Mouse (Mus musculus) liver, adult 2 months (tissue): ENCODE data around the gene Taok2. TPM values are rescaled to one million over a fixed set of nuclear protein-coding genes. Genes with fewer than 3 reads are reported as not detected.

ENCODE experiments used
- DNase-seq: peaks from one replicate; pipeline ENCODE4 v3.0.0-alpha.2; 2011; ENCODE audit warnings: low read depth, low spot score; ENCODE audit errors: extremely low read depth
- H3K27ac ChIP-seq: fragments of 200-500 bp; replicated peaks from 2 replicates; pipeline ENCODE4 v1.5.1; 2012; ENCODE audit warnings: low read depth, mild to moderate bottlenecking, control low read depth, inconsistent platforms, low read length; ENCODE audit not compliant: insufficient read depth
- H3K27me3 ChIP-seq: fragments of 200-500 bp; 2 replicates; pipeline ENCODE4 v1.6.1; 2012; ENCODE audit warnings: mild to moderate bottlenecking, moderate library complexity, low read length, inconsistent platforms; ENCODE audit not compliant: control insufficient read depth, insufficient read depth
- H3K36me3 ChIP-seq: fragments of 200-500 bp; 2 replicates; pipeline ENCODE4 v1.6.1; 2012; ENCODE audit warnings: low read length, inconsistent platforms; ENCODE audit not compliant: control insufficient read depth, insufficient read depth
- H3K4me1 ChIP-seq: fragments of 200-500 bp; 2 replicates; pipeline ENCODE4 v1.6.1; 2011; ENCODE audit warnings: low read length; ENCODE audit not compliant: control insufficient read depth, insufficient read depth
- H3K4me3 ChIP-seq: fragments of 200-500 bp; 2 replicates; pipeline ENCODE4 v1.5.1; 2011; ENCODE audit warnings: low read depth, mild to moderate bottlenecking, control low read depth, low read length, moderate library complexity; ENCODE audit not compliant: insufficient read depth
- H3K79me2 ChIP-seq: fragments of 200-500 bp; 2 replicates; pipeline ENCODE4 v1.6.1; 2012; ENCODE audit warnings: inconsistent platforms, mild to moderate bottlenecking, low read length, moderate library complexity; ENCODE audit not compliant: control insufficient read depth, insufficient read depth
- H3K9ac ChIP-seq: fragments of 200-500 bp; 2 replicates; pipeline ENCODE4 v1.6.1; 2012; ENCODE audit warnings: low read depth, mild to moderate bottlenecking, control low read depth, inconsistent platforms, low read length
- CTCF ChIP-seq: fragments of 200-500 bp; IDR thresholded peaks from 2 replicates; pipeline ENCODE4 v1.5.1; 2011; ENCODE audit warnings: low read depth, low read length, control low read depth
- POLR2A ChIP-seq: fragments of 200-500 bp; IDR thresholded peaks from 2 replicates; pipeline ENCODE4 v1.6.1; 2011; ENCODE audit warnings: low read length, control low read depth; ENCODE audit not compliant: insufficient read depth; ENCODE audit errors: extremely low read depth
- WGBS: fragments of 180-500 bp; shearing (Covaris S2); methylation state at CpG from one replicate; pipeline ENCODE4 v1.1.7; 2018; 5-methylcytosine and 5-hydroxymethylcytosine counted together
- polyA plus RNA-seq: library from polyadenylated mRNA; depleted of rRNA; stranded (reverse); fragments of >200 nt; gene quantifications from 2 replicates; pipeline ENCODE4 v1.2.3, GENCODE M21; 2012; rRNA removed
- total RNA-seq: library from RNA; depleted of rRNA; stranded (reverse); fragments of >200 nt; gene quantifications from 2 replicates; pipeline ENCODE4 v1.2.3, GENCODE M21; 2014; rRNA removed

Gene Taok2
- total and polyA plus RNA-seq, 2 experiments = 21.7 to 42.7 TPM

GRCm38 (mm10) chr7:126815726-126816222 is 68.7 kb downstream of the Taok2 start:
- no peak overlapping the region for H3K9ac ChIP-seq
- 54% methylated on average over 8 of the region's 8 CpGs for WGBS
- H3K4me3 ChIP-seq = no peak overlapping the region
- no peak overlapping the region for H3K27ac ChIP-seq
- no peak for TF ChIP-seq POLR2A
- no peak for TF ChIP-seq CTCF
- DNase-seq = no peak
- H3K27me3 ChIP-seq = no peaks in the 10 kb centered on the region
- H3K4me1 ChIP-seq = no peaks in the 10 kb centered on the region
- H3K36me3 ChIP-seq = no peaks in the 10 kb centered on the region
- no peaks in the 10 kb centered on the region for H3K79me2 ChIP-seq

Other genes with a start within 250 kb of the Taok2 start
Only the 30 nearest of the 31 such genes appear.
- gene Sgf29, start 235.4 kb downstream of the Taok2 start, total RNA-seq = 7.7 and 10.7 TPM in 2 replicates
- 34.7 and 54.2 TPM in 2 replicates for gene Sgf29, start 235.4 kb downstream of the Taok2 start, polyA plus RNA-seq
- gene Sult1a1, start 208.3 kb downstream of the Taok2 start, total RNA-seq = 661 and 727 TPM in 2 replicates
- gene Sult1a1, start 208.3 kb downstream of the Taok2 start, polyA plus RNA-seq = 566 and 586 TPM in 2 replicates
- 15.6 and 20.5 TPM in 2 replicates for gene Bola2, start 189.3 kb downstream of the Taok2 start, total RNA-seq
- gene Bola2, start 189.3 kb downstream of the Taok2 start, polyA plus RNA-seq = 35.6 and 37.7 TPM in 2 replicates
- 4.1 and 4.6 TPM in 2 replicates for gene Slx1b, start 188.9 kb downstream of the Taok2 start, total RNA-seq
- gene Slx1b, start 188.9 kb downstream of the Taok2 start, polyA plus RNA-seq = 11.3 and 15.4 TPM in 2 replicates
- gene Coro1a, start 176.9 kb downstream of the Taok2 start, total RNA-seq = 7.7 and 9.0 TPM in 2 replicates
- gene Coro1a, start 176.9 kb downstream of the Taok2 start, polyA plus RNA-seq = 10.6 and 22.7 TPM in 2 replicates
- gene Mapk3, start 125.1 kb downstream of the Taok2 start, total RNA-seq = 10.4 and 14.8 TPM in 2 replicates
- 68.7 and 70.7 TPM in 2 replicates for gene Mapk3, start 125.1 kb downstream of the Taok2 start, polyA plus RNA-seq
- gene Gdpd3, start 118.4 kb downstream of the Taok2 start, total RNA-seq = 0.46 and 2.3 TPM in 2 replicates
- 8.0 and 9.0 TPM in 2 replicates for gene Gdpd3, start 118.4 kb downstream of the Taok2 start, polyA plus RNA-seq
- 26.4 and 35.2 TPM in 2 replicates for gene Ypel3, start 107.7 kb downstream of the Taok2 start, total RNA-seq
- gene Ypel3, start 107.7 kb downstream of the Taok2 start, polyA plus RNA-seq = 119 and 144 TPM in 2 replicates
- 0.13 and 0.18 TPM in 2 replicates for gene Tbx6, start 103.2 kb downstream of the Taok2 start, total RNA-seq
- 0.71 and 1.1 TPM in 2 replicates for gene Tbx6, start 103.2 kb downstream of the Taok2 start, polyA plus RNA-seq
- gene Ppp4c, start 92.2 kb downstream of the Taok2 start, total RNA-seq = 45.8 and 52.8 TPM in 2 replicates
- gene Ppp4c, start 92.2 kb downstream of the Taok2 start, polyA plus RNA-seq = 81.2 and 97.2 TPM in 2 replicates
- not detected in 2 replicates for gene Fam57b, start 87.0 kb downstream of the Taok2 start, total RNA-seq
- gene Fam57b, start 87.0 kb downstream of the Taok2 start, polyA plus RNA-seq = 0.06 and 0.44 TPM in 2 replicates
- gene 4930451I11Rik, start 53.1 kb downstream of the Taok2 start, total RNA-seq = not detected in 2 replicates
- gene 4930451I11Rik, start 53.1 kb downstream of the Taok2 start, polyA plus RNA-seq = not detected in 2 replicates
- gene Doc2a, start 37.3 kb downstream of the Taok2 start, total RNA-seq = not detected in 2 replicates
- not detected in 2 replicates for gene Doc2a, start 37.3 kb downstream of the Taok2 start, polyA plus RNA-seq
- gene Hirip3, start 22.7 kb downstream of the Taok2 start, total RNA-seq = 1.0 and 1.5 TPM in 2 replicates
- 1.00 and 2.4 TPM in 2 replicates for gene Hirip3, start 22.7 kb downstream of the Taok2 start, polyA plus RNA-seq
- 2.5 and 4.8 TPM in 2 replicates for gene Ino80e, start 22.3 kb downstream of the Taok2 start, total RNA-seq
- 16.3 and 18.5 TPM in 2 replicates for gene Ino80e, start 22.3 kb downstream of the Taok2 start, polyA plus RNA-seq
- gene Tmem219, start 38.2 kb upstream of the Taok2 start, total RNA-seq = 78.4 and 98.6 TPM in 2 replicates
- 94.9 and 120 TPM in 2 replicates for gene Tmem219, start 38.2 kb upstream of the Taok2 start, polyA plus RNA-seq
- 2.1 and 3.4 TPM in 2 replicates for gene Kctd13, start 44.2 kb upstream of the Taok2 start, total RNA-seq
- gene Kctd13, start 44.2 kb upstream of the Taok2 start, polyA plus RNA-seq = 5.8 and 7.6 TPM in 2 replicates
- gene Asphd1, start 64.9 kb upstream of the Taok2 start, total RNA-seq = not detected in 2 replicates
- gene Asphd1, start 64.9 kb upstream of the Taok2 start, polyA plus RNA-seq = not detected in 2 replicates
- 0.20 and 0.28 TPM in 2 replicates for gene Sez6l2, start 65.9 kb upstream of the Taok2 start, total RNA-seq
- 0.31 and 0.60 TPM in 2 replicates for gene Sez6l2, start 65.9 kb upstream of the Taok2 start, polyA plus RNA-seq
- 41.2 and 42.8 TPM in 2 replicates for gene Cdipt, start 91.2 kb upstream of the Taok2 start, total RNA-seq
- 137 and 141 TPM in 2 replicates for gene Cdipt, start 91.2 kb upstream of the Taok2 start, polyA plus RNA-seq
- 0.09 TPM in 1 of 2 replicates, not detected in the other for gene Cdiptos, start 91.4 kb upstream of the Taok2 start, total RNA-seq
- gene Cdiptos, start 91.4 kb upstream of the Taok2 start, polyA plus RNA-seq = 0.20 and 0.23 TPM in 2 replicates
- gene Mvp, start 129.9 kb upstream of the Taok2 start, total RNA-seq = 23.4 and 28.5 TPM in 2 replicates
- gene Mvp, start 129.9 kb upstream of the Taok2 start, polyA plus RNA-seq = 26.3 and 39.4 TPM in 2 replicates
- gene Pagr1b, start 131.8 kb upstream of the Taok2 start, total RNA-seq = 0.74 TPM in 1 of 2 replicates, not detected in the other
- gene Pagr1b, start 131.8 kb upstream of the Taok2 start, polyA plus RNA-seq = 0.49 TPM in 1 of 2 replicates, not detected in the other
- 4.9 and 6.7 TPM in 2 replicates for gene Pagr1a, start 132.6 kb upstream of the Taok2 start, total RNA-seq
- gene Pagr1a, start 132.6 kb upstream of the Taok2 start, polyA plus RNA-seq = 2.6 and 4.2 TPM in 2 replicates
- 9.5 and 10.7 TPM in 2 replicates for gene Gm42742, start 136.4 kb upstream of the Taok2 start, total RNA-seq
- gene Gm42742, start 136.4 kb upstream of the Taok2 start, polyA plus RNA-seq = 11.2 and 12.7 TPM in 2 replicates
- not detected in 2 replicates for gene Prrt2, start 136.5 kb upstream of the Taok2 start, total RNA-seq
- 0.75 TPM in 1 of 2 replicates, not detected in the other for gene Prrt2, start 136.5 kb upstream of the Taok2 start, polyA plus RNA-seq
- 8.9 and 16.4 TPM in 2 replicates for gene Maz, start 142.3 kb upstream of the Taok2 start, total RNA-seq
- gene Maz, start 142.3 kb upstream of the Taok2 start, polyA plus RNA-seq = 74.6 and 81.9 TPM in 2 replicates
- 0.37 and 1.3 TPM in 2 replicates for gene Kif22, start 157.8 kb upstream of the Taok2 start, total RNA-seq
- gene Kif22, start 157.8 kb upstream of the Taok2 start, polyA plus RNA-seq = 0.44 and 0.75 TPM in 2 replicates
- gene Zg16, start 202.6 kb upstream of the Taok2 start, total RNA-seq = 11.2 and 47.8 TPM in 2 replicates
- gene Zg16, start 202.6 kb upstream of the Taok2 start, polyA plus RNA-seq = 1.2 and 2.3 TPM in 2 replicates
- gene AI467606, start 206.7 kb upstream of the Taok2 start, total RNA-seq = 0.28 and 0.34 TPM in 2 replicates
- 1.2 and 1.3 TPM in 2 replicates for gene AI467606, start 206.7 kb upstream of the Taok2 start, polyA plus RNA-seq